Comparison of ENCODE assay signal across 8 mouse cellular contexts in the genomic region with DNA sequence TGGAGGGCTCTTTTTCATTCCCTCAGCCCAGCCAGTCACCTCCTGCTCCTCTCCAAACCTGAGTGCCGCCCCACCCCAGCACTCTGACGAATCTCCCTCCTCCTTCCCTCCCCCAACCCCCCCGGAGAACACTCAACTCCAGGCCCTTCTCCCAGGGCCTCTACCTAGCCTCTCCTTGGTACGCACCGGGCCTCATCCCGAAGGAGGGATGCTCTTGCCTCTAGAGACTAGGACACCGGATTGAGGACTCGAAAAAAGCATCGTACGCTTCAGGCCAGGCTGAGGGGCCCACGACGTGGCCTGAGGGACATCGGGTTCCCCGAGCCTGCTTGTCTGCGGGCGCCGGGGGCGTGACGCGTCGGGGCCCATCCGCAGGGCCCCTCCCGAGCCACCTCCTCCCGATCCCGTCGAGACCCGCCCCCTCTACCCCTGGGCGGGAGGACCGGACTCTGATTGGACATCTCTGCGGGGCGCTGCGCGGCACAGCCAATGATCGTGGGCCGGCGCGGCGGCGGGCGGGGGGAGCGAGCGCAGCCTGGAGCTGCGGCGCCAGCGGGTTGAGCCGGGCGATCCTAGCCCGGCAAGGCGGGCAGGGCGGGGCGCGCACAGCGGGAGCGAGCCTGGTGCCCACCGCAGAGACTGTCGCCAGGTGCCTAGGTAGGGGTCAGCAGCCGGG. TPM values are rescaled to one million over a fixed set of nuclear protein-coding genes. Genes with fewer than 3 reads are reported as not detected.
DNase-seq lines count a peak whose midpoint lies in the region; ATAC-seq and TF ChIP-seq lines count a peak whose summit lies in the region.

A gene (plus strand): TSS at position 538 of the 676 bp plus-strand sequence.

- DNase-seq in adrenal gland, adult (ENCODE audit: inconsistent age in 2 of 2, low spot score in 1 of 2): peak; percentile 97
- DNase-seq in gastrocnemius, postnatal 14 days: peak; percentile 95
- DNase-seq in left cerebral cortex, adult 9 months (ENCODE audit: low spot score in 2 of 2): peak; percentile 84 to 94
- peak; percentile 96 for DNase-seq in right cerebral cortex, postnatal 10 days (ENCODE audit: low spot score in 2 of 2)
- peak; percentile 93 for DNase-seq in urinary bladder, postnatal 14 days (ENCODE audit: low spot score)

- TF ChIP-seq CTCF in cortical plate, adult 2 months (IDR thresholded peaks at IDR 0.05; ENCODE audit: extremely low read depth, insufficient read depth, low read length): no peak

- H3K4me3 ChIP-seq in cortical plate, adult 2 months (ENCODE audit: insufficient read depth, low read length): peak within 1 kb of the TSS; percentile 70

- intact Hi-C loops in gastrocnemius, postnatal 14 days (cut with DNase I; ENCODE audit: low total_unique reads): no loop called here

- peak within 1 kb of the TSS; percentile 89 for H3K27ac ChIP-seq in cortical plate, adult 2 months (ENCODE audit: insufficient read depth, low read length)

- TF ChIP-seq POLR2A in cortical plate, adult 2 months (IDR thresholded peaks at IDR 0.05; ENCODE audit: extremely low read depth, insufficient read depth, low read length): 0 out of 2 replicates have a peak, but pooled peaks have one; percentile 37

- H3K4me1 ChIP-seq in cortical plate, adult 2 months (ENCODE audit: control insufficient read depth, insufficient read depth, low read length): peaks cover 22% of the 10 kb centered on the region

- ATAC-seq in inflammation-experienced regulatory T-cells, adult 6 months: peak; percentile 92
- peak; percentile 94 for ATAC-seq in megakaryocyte progenitor cell, adult 5-6 weeks (replicated peaks; ENCODE audit: poor library complexity)

RNA-seq across cellular contexts. Expression of the gene that starts here (rescaled TPM):
- 90.0 and 103 TPM in 2 replicates for polyA plus RNA-seq in cortical plate, adult 2 months (2012; rRNA removed)
- total RNA-seq in gastrocnemius, postnatal 14 days (2021): 1 to 10 TPM; 1.1 to 1.8 TPM
- polyA plus RNA-seq in inflammation-experienced regulatory T-cells, adult 6 months (2017; shearing (Covaris generic)): 1 to 10 TPM in 2 of 3 experiments, under 1 TPM in 1; 0.92 to 3.2 (median 3.0) TPM
- 0.35 and 0.59 TPM in 2 replicates for total RNA-seq in megakaryocyte progenitor cell, adult 5-6 weeks (2015)
- 1.2 and 1.4 TPM in 2 replicates for total RNA-seq in megakaryocyte progenitor cell, adult 5-6 weeks (2017)

Comparison
In these comparisons a context has a peak if more than half of its experiments do, and no peak if none do; other contexts are left out.
1. Peak in every context shown above with its lines: DNase-seq, ATAC-seq, H3K4me3 ChIP-seq and H3K27ac ChIP-seq.
2. RNA of the gene that starts here (polyA plus RNA-seq): 90.0 to 103 TPM in cortical plate, adult 2 months; 0.92 to 3.2 TPM in inflammation-experienced regulatory T-cells, adult 6 months; every median in the first group is over 10 times any median in the second.